Mouse (Mus musculus): ENCODE measurements around the gene Terb2.

- TF ChIP-seq MAX (IDR thresholded peaks at IDR 0.05) (no peak), CTCF (IDR thresholded peaks at IDR 0.05; ENCODE audit: control insufficient read depth, insufficient read depth, insufficient read length) (no peak), CEBPB (IDR thresholded peaks at IDR 0.05; ENCODE audit: low read depth) (no peak), MYOG (IDR thresholded peaks at IDR 0.05; ENCODE audit: control insufficient read depth, extremely low read depth, insufficient read length) (no peak), FOSL1 (IDR thresholded peaks at IDR 0.05; ENCODE audit: insufficient read depth, low read length, poor library complexity, severe bottlenecking) (no peak), USF1 (IDR thresholded peaks at IDR 0.05; ENCODE audit: low read depth) (no peak)
Measured at GRCm38 (mm10) chr2:122230395-122230794, 44.3 kb downstream of the Terb2 start.
